Mouse (Mus musculus): Measurements from ENCODE around the gene Slc25a12. TPM values are rescaled to one million over a fixed set of nuclear protein-coding genes. Genes with fewer than 3 reads are reported as not detected.

The Slc25a12 gene
- total RNA-seq, 2 experiments from 2014 or later: 264 to 279 TPM

DNA sequence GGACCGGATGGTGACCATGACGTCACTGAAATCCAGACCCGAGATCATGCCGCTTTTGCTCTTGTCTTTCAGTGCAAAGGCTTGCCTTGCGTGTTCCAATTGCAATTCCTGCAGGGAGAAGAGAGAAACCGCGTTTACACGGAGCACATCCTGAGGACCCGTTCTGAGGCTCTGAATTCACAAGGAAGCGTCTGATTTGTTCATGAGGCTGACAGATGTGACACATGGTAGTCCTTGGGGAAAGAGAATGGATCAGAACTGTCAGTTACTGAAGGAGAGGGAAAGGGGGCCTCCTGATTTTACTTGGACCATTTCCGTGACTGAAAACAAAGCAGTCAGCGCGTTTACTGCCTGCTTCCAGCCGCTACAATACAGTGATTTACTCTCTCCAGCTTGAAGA lies 52.5 kb downstream of the Slc25a12 start:
- intact Hi-C loops (cut with DNase I): no loop called here
- no peak for DNase-seq (ENCODE audit: low spot score)

DNA sequence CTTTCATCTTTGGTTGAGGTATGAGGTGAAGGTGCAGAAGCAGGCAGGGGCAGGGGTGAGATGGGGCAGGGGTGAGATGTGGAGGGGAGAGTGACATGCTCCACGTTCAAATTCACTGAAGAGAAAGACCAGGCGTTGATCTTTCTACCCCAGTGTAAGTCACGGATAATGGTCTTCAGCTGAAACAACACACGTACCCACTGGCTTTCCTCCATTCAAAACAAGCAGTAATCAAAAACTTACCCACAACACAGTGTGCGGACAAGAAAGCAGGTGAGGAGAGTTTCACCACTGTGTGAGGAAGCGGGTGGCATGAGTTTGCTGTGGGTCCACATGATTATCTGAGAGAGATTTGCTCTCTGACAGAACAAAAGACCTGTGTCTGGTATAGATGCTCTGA lies 53.5 kb downstream of the Slc25a12 start:
- DNase-seq (ENCODE audit: low spot score): no peak
- intact Hi-C loops (cut with DNase I): no loop called here

DNA sequence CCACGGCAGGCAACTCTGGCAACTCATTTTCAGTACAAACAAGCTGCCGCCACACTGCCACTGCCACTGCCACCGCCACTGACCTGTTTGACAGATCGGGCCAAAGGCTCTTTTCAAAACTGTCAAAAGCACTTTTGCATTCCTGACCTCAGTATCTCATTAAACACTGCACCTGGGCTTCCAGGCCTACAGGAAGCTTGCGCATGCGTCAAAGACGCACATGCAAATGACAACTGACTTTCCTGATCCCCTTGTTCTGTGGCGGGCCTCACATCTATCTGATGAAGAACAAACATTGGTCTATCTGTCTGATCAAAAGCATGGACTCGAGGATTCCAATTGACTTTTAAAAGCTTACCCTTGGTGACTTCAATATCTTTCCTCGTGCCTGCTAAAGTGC lies 55.5 kb downstream of the Slc25a12 start:
- DNase-seq (ENCODE audit: low spot score): no peak
- intact Hi-C loops (cut with DNase I): no loop called here

DNA sequence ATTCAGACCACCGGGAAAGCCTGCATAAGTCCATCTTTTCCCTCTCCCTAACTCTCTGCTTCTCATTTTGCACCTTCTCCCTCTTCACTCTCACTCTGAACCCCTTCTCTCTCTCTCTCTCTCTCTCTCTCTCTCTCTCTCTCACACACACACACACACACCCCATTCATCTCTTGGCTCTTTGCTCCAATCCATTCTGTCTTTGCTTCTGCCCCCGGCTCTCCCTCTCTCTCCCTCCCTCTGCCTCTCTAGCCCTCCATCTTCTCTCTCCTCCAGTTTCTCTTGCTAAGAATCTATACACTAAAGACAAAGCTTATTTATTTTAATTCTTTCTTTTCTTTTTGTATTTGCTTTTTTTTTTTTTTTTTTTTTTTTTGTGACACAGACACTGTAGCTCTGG lies 57.8 kb downstream of the Slc25a12 start:
- DNase-seq (ENCODE audit: low spot score): no peak
- intact Hi-C loops (cut with DNase I): no loop called here

DNA sequence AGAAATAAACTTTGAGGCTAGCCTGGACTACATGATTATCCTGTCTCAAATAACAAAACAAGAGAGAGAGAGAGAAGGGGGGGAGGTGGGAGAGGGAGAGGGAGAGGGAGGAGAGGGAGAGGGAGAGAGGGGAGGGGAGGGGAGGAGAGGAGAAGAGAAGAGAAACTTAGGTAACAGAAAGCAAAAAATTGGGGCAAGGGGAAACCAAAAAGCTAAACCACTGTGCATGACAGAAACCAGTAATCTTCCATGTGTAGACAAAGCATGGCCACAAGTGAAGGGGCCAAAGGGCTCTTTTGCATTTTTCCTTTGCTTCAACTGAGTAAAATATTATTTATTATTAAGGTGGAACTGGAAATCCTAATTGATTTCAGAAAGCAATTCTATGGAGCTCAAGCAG lies 61.2 kb downstream of the Slc25a12 start:
- intact Hi-C loops (cut with DNase I): no loop called here
- DNase-seq (ENCODE audit: low spot score): no peak

DNA sequence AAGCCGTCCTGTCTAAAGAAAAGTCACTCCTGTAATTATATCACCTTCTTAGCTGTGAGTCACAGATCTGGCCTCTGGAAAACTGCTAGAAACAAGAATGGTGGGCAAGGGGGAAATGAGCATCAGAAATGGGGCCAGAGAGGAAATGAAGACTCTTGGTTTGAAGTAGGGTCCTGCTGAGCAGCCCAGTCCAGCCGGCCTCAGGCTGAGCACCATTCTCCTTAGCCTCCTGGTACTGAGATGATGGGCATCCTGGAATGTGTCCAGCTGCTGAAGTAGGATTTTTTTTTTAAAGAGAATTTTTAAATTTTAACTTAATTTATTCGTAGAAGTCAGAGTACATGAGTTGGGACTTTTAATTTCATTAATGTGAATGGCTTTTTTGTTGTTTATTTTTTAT lies 62.7 kb downstream of the Slc25a12 start:
- intact Hi-C loops (cut with DNase I): no loop called here
- DNase-seq (ENCODE audit: low spot score): no peak

DNA sequence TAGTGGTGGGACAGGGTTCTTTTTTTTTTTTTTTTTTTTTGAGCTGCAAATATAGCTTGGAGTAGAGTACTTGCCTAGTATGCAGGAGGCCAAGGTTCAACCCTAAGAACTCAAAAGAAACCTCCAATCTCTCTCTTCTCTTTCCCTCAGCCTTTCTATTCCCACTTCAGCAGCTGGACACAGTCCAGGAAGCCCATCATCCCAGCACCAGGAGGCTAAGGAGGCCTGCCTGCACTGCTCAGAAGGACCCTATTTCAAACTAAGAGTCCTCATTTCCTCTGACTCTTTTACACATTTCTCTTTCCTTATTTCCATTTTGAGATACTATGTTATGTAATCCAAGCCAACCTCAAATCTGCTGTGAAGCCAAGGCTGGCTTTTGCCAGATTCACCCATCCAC lies 64.3 kb downstream of the Slc25a12 start:
- intact Hi-C loops (cut with DNase I): no loop called here
- no peak for DNase-seq (ENCODE audit: low spot score)

DNA sequence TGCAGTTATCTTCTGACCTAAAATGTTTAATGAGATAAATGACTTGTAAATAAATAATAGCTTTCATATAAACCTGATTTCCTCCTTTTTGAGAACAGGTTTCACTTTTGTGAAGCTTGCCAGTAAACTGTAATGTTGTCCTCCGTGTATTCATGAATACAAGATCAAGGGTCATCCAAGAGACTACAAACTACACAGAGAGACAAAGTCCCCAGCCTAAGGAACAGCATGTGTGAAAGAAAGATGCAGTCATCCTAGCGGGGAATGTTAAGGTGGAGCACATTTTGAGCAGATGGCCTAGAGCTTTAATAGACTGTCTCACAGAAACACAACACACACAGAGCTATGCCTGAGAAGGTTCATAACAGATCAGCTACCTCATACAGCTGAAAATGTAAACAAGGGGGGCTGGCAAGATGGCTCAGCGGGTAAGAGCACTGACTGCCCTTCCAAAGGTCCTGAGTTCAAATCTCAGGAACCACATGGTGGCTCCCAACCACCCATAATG lies 65.3 kb downstream of the Slc25a12 start:
- DNase-seq (ENCODE audit: low spot score): no peak
- intact Hi-C loops (cut with DNase I): no loop called here

DNA sequence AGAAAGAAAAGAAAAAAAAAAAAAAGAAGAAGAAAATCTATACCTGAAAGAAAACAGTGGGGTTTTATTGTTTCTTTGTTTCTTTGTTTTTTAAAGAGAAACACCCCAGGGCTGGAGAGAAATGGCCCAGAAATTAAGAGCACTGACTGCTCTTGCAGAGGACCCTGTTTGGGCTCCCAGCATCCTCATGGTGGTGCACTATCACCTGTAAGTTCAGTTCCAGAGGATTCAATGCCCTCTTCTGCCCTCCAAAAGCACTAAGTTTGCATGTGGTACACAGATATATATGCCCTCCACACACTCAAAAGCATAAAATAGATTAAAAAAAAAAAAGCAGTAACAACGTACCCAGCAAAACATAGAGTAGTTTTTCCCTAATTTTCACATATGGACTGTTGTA lies 68.8 kb downstream of the Slc25a12 start:
- DNase-seq (ENCODE audit: low spot score): no peak
- intact Hi-C loops (cut with DNase I): no loop called here

DNA sequence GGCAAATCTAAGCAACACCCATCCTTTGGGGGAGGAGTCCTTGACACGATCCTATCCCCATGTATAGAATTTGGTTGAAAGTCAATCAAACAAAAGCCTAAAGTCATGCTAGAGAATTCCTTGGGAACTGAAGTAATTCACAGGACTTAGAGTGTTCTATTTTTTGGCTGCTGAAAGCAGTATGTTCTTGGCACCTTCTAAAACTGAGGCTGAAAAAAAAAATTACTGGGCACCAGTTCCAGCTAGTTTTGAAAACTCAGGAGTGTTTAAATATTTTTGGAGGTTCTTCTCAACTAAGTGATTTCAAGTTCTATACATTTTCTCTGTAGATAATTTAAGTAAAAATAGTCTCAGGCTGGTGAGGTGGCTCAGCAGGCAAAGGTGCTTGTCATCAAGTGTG lies 70.0 kb downstream of the Slc25a12 start:
- intact Hi-C loops (cut with DNase I): no loop called here

DNA sequence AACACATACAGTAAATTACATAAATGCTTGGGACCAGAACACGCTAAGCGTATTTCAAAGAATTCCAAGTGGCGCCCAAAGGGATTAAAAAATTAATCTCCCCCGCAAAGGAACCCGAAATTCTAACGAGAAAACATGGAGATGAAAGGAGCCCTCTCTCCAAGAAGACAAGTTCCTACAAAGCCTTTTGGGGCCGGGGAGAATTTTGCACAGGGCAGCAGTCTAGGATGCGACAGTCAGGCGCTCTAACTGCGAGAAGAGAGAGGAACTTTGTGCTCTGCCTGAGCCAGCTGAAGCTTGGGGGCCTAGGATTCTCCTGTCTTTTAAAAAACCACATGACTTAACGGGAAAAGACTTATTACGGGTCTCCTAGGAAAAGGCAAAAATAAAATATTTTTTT lies 71.7 kb downstream of the Slc25a12 start:
- intact Hi-C loops (cut with DNase I): no loop called here
- DNase-seq (ENCODE audit: low spot score): no peak

More for the DNA sequence above, 70.0 kb downstream of the Slc25a12 start:
- DNase-seq (ENCODE audit: low spot score): no peak

DNA sequence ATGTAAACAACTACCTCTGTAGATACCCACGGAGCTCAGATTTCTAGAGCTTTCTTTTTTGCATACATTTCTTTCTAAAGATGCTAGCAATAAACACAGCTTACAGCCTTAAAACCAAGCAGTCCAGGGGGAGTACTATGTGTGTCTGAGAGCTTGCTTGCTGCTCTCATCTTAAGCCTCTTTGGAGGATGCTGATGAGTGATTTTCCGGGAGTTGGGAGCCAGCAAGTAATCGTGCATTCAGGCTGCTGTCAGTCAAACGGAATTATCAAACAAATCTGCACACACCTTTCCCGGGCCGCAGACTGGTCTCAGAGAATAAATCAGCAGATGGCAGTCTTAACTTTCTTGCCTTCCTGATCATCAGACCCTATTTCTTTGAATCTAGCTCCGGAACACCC lies 73.1 kb downstream of the Slc25a12 start:
- intact Hi-C loops (cut with DNase I): no loop called here
- no peak for DNase-seq (ENCODE audit: low spot score)

DNA sequence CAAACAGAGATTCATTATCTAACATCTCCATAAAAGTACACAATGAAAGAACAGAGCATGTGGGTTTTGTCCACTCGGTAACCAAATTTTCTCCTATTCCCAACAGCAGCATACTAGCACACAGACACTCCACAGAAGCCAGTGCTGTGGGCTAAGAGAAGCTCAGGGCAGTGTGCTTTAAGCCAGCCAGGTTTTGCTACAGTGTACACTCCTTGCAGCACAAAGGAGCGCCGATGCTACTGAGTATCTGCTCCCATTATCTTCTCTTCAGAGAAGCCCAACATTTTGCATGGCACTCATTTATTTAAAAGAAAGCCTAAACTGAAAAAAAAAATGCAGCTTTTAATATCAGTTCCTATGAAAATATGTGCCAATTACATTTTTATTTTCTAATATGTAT lies 73.6 kb downstream of the Slc25a12 start:
- intact Hi-C loops (cut with DNase I): no loop called here

DNA sequence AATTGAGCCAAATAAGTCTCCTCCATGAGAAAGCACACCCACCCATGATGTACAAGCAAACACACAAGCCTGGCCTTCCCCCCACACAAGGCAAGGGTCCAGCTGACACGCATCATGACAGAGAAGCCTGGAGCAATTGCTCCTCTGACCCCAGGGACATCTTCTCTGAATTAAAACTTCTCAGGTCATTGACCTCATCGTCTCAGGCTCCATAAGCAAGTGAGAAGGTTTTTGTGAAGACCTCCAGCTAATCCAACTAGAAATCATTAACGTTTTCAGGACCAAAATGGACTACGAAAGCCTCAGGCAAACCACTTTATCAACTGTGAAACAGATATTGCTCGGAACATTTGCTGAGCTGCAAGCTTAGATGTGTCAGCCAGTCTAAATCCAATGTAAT lies 76.0 kb downstream of the Slc25a12 start:
- intact Hi-C loops (cut with DNase I): no loop called here
- no peak for DNase-seq (ENCODE audit: low spot score)

More for the DNA sequence above, 73.6 kb downstream of the Slc25a12 start:
- no peak for DNase-seq (ENCODE audit: low spot score)

DNA sequence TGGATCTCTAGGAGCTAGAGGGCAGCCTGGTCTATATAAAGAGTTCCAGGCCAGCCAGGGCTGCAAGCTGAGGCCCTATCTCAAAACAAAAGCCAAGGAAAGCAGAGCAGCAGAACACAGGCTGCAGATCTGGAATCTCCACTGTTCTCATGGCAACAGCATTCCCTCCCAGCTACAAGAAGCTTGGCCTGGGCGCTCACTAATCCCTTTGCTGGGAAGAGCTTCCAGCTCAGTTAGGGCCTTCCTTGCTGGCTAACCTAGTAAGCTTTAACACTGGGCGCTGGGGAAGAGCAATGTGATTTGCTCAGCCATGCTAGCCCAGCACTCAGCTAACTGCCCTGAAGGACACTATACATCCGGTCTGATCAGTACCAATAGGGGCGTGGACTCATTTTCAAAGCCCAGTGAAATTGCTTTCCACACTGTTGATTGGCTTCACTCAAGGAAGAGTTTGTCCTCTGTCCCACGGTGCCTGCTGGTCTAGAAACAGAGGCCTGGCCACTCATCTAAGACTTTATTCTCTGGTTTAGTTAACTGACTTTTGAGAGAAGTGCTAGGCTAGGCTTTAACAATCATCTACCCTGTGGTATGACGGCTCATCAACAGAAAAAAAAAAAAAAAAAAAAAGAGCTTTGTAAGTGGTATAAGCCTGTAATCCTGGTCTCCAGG lies 77.3 kb downstream of the Slc25a12 start:
- intact Hi-C loops (cut with DNase I): no loop called here
- DNase-seq (ENCODE audit: low spot score): no peak

DNA sequence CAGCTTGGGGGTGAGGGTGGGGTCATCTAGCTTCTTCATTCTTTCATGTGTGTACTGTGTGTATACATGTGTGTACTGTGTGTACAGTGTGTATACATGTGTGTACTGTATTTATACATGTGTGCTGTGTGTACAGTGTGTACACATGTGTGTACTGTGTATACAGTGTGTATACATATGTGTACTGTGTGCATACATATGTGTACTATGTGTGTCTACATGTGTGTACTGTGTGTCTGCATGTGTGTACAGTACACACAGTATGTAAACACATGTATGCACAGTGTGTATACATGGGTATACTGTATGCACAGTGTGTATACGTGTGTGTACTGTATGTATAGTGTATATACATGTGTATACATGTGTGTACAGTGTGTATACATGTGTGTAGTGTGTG lies 85.6 kb downstream of the Slc25a12 start:
- no peak for DNase-seq (ENCODE audit: low spot score)
- intact Hi-C loops (cut with DNase I): no loop called here

DNA sequence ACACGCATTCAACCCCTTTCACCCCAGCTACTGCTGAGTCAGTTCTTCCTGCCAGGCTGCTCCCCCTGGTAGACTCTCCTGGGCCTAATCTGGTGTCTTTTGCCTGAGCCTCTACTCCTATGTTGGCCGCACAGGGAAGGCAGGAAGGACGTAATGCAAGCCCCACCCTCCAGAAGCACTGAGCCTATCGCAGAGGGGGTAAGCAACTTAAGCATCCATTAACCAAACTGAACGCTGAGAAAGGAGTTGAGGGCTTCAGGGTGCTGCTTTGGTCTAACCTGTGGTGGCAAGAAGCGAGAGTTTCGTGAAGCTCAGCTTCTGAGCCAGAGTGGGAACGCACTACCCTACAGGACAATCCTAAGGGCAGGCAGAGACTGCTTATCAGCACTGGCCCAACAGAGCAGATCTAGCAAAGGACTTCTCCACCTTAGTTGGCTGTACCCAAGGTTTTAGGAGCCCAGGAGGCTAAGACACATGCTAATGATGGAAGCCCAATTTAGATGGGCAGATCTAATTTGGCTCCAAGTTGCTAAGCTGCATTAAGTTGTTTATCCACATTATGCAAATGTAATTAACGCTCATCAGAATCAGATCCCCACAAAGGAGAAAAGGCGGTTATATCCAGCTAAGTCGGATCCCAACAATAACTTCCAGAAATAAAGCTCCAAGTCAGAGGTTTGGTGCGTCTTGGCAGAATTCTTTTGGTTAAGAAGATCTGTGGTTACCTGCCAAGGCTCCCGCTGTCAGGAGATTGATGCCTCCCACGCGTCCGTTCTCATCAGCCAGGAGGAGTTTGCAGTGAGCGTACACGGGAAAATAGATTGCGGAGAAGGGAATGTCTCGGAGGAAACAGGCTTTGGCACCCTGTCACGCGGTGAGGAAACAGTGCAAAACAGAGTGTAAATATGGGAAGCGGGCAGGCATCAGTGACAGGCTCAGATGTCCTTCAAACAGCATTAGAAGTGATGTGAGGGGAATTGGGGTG lies 88.5 kb downstream of the Slc25a12 start:
- intact Hi-C loops (cut with DNase I): no loop called here

DNA sequence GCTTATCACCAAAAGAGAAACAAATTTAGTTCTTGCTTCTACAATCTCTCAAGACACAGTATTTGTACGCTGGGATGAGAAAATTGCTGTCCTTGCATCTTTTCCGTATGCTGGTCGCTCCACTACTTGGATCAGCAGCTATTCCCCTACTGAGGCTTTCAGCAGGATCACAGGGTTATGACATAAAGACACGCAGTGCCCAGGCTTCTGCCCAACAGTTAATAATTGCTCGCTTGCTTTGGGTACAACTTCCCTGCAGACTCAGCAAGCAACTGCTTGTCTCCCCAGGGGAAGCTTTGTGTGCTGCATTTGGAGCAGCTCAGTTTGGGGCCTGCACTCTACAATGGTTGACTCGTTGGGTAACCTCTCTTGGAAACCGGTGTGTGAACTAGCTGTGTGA lies 91.8 kb downstream of the Slc25a12 start:
- no peak for DNase-seq (ENCODE audit: low spot score)
- intact Hi-C loops (cut with DNase I): no loop called here

More for the DNA sequence above, 88.5 kb downstream of the Slc25a12 start:
- no peak for DNase-seq (ENCODE audit: low spot score)

DNA sequence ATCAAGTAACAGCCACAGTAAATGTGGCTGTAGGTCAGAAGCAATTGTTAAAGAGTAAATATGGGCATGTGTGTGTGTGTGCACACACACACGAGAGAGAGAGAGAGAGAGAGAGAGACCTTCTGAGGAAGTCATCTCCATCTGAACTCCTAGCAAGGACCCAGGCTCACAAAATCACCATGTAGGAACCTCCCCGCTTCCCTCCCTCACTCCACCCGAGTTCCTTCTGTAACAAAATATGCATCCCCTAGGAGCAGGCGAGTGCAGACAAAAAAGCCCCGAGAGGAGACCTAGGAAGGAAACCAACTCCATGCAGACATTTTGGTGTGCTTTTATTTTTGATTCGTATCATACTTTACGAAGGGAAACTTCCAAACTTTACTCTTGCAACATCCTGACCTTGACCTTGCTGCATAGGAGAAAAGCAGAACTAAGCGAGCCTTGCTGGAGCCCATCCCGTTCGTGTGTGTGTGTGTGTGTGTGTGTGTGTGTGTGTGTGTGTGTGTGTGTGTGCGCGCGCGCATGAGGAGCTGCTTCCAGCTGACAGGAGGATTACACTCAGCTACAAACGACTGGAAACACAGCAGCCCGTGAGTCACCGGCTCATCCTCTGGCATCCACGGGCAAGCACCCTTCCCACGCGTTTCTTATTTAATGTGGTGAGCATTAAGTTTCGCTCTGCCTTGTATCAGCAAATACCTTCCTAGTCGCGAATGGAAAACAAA lies 93.4 kb downstream of the Slc25a12 start:
- intact Hi-C loops (cut with DNase I): no loop called here
- no peak for DNase-seq (ENCODE audit: low spot score)

DNA sequence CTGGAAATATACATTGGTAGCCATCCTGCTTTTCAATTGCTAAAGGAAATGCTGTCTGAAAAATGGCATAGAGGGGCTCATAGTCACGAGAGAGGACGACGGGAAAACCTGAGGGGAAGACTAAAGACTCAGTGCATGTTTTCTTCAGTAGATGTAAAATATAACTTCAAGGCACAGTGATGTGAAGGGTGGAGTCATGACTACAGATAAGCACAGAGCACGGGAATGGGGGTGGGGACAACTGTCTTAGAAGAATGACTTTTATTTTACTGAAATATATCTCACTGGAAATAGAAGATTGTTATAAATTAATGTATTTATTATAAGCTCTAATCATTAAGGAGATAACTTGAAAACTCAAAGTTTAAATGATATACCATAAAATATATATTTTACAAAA lies 97.5 kb downstream of the Slc25a12 start:
- intact Hi-C loops (cut with DNase I): no loop called here

More for the DNA sequence above, 97.5 kb downstream of the Slc25a12 start:
- DNase-seq (ENCODE audit: low spot score): no peak

Data from heart, postnatal 25 days (tissue).